Mouse (Mus musculus): ENCODE data around the gene Slc35b1.

DNA sequence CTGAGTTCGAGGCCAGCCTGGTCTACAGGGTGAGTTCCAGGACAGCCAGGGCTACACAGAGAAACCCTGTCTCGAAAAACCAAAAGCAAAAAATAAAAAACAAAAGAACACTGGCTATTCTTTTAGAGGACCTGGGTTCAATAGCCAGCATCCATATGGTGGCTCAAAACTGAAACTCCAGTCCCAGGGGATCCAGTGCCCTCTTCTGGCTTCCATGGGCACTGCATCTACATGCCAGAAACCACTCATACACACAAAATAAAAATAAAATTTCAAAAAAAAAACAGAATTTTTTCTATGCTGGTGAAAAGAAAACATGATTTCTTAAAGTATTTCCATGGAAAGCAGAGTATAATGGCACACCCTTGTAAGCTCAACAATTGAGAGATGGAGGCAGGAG, 47.7 kb downstream of the Slc35b1 start:
- TF ChIP-seq TCF12 (IDR thresholded peaks at IDR 0.05; ENCODE audit: low read depth, low read length) (no peak), POLR2A (IDR thresholded peaks at IDR 0.05; ENCODE audit: low read depth, low read length) (no peak), CTCF (conservative IDR thresholded peaks at IDR 0.05 in 1 of 2, IDR thresholded peaks at IDR 0.05 in 1 of 2; ENCODE audit: low read depth in 2 of 2, low read length in 2 of 2) (peak; percentile 39 to 79)

Measured in CH12.LX (cell line).